Mouse (Mus musculus): ENCODE data around the gene Spaca4. TPM values are rescaled to one million over a fixed set of nuclear protein-coding genes. Genes with fewer than 3 reads are reported as not detected.

Gene Spaca4
- polyA plus RNA-seq, 1 experiment: not detected

DNA sequence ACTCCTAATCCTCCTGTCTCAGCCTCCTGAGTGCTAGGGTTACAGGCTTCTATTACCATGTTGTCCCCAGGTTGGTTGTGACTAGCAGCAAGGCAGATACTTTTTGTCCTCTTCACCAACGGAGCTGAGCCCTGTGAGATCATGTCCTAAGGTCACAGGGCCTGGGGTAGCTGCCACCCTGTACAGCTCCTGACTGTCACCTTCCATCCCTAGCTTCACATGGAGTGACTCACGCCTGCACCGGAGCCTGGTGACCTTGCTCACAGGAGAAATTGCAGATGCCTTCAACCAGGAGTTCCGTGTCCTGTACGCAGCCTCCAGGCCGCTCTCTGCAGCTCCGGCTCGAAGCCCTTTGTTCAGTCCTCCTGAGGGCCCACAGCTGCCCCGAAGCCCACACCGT is 806 bp upstream of the Spaca4 start:
- TF ChIP-seq POLR2A (IDR thresholded peaks at IDR 0.05; ENCODE audit: borderline replicate concordance, extremely low read depth, insufficient read depth, insufficient read length, poor library complexity, severe bottlenecking) (no peak), CTCF (IDR thresholded peaks at IDR 0.05; ENCODE audit: borderline replicate concordance, extremely low read depth, insufficient read depth, insufficient read length) (no peak)
- DNase-seq (ENCODE audit: low read depth): no peak

- no peak for DNase-seq (ENCODE audit: low read depth)
Measured at GRCm38 (mm10) chr7:45725151-45725550, 462 bp downstream of the Spaca4 start.

DNA sequence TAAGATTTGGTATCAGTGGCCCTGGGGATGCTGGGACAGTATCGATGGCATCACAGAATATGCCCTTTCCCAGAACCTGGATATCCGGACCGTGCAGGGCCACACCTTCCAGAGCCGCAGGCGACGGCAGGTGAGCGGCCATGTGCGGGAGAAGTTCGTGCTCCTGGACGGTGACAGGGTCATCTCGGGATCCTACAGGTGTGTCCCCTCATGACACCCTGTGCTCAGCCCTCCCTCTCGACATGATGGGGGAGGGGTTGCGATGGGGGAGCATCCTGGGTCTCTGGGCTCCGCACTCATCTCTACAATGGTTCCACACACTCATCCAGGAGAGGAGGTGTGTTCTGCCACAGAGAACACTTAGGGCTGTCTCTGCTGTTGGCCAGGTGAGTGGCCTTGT is 1.8 kb downstream of the Spaca4 start:
- no peak for DNase-seq (ENCODE audit: low read depth)

More at GRCm38 (mm10) chr7:45725151-45725550, 462 bp downstream of the Spaca4 start:
- no peak for TF ChIP-seq POLR2A (IDR thresholded peaks at IDR 0.05; ENCODE audit: borderline replicate concordance, extremely low read depth, insufficient read depth, insufficient read length, poor library complexity, severe bottlenecking)
- TF ChIP-seq CTCF (IDR thresholded peaks at IDR 0.05; ENCODE audit: borderline replicate concordance, extremely low read depth, insufficient read depth, insufficient read length): no peak

DNA sequence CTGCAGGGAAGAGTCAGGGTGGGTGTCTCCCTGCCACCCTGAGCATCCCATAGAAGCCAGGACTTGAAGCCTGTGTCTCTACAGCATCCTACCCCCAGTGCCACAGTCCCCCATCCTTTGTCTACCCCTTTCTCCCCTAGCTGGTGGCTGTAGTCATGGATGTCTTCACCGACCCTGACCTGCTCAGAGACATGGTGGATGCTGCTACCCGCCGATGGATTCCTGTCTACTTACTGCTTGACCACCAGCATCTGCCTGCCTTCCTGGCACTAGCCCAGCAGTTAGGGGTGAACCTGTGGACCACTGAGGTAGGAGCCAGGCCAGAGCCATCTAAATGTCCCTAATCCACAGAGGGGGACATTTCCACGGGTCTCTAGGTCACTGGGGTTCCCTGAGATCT is 2.3 kb downstream of the Spaca4 start:
- TF ChIP-seq CTCF (IDR thresholded peaks at IDR 0.05; ENCODE audit: borderline replicate concordance, extremely low read depth, insufficient read depth, insufficient read length): no peak
- TF ChIP-seq POLR2A (IDR thresholded peaks at IDR 0.05; ENCODE audit: borderline replicate concordance, extremely low read depth, insufficient read depth, insufficient read length, poor library complexity, severe bottlenecking): no peak
- DNase-seq (ENCODE audit: low read depth): no peak

More for the DNA sequence above, 1.8 kb downstream of the Spaca4 start:
- TF ChIP-seq POLR2A (IDR thresholded peaks at IDR 0.05; ENCODE audit: borderline replicate concordance, extremely low read depth, insufficient read depth, insufficient read length, poor library complexity, severe bottlenecking) (no peak), CTCF (IDR thresholded peaks at IDR 0.05; ENCODE audit: borderline replicate concordance, extremely low read depth, insufficient read depth, insufficient read length) (no peak)

GRCm38 (mm10) chr7:45722348-45722713 is 3.3 kb downstream of the Spaca4 start:
- no peak for DNase-seq (ENCODE audit: low read depth)
- no peak for TF ChIP-seq POLR2A (IDR thresholded peaks at IDR 0.05; ENCODE audit: borderline replicate concordance, extremely low read depth, insufficient read depth, insufficient read length, poor library complexity, severe bottlenecking)
- no peak for TF ChIP-seq CTCF (IDR thresholded peaks at IDR 0.05; ENCODE audit: borderline replicate concordance, extremely low read depth, insufficient read depth, insufficient read length)

- DNase-seq (ENCODE audit: low read depth): no peak
- TF ChIP-seq CTCF (IDR thresholded peaks at IDR 0.05; ENCODE audit: borderline replicate concordance, extremely low read depth, insufficient read depth, insufficient read length) (no peak), POLR2A (IDR thresholded peaks at IDR 0.05; ENCODE audit: borderline replicate concordance, extremely low read depth, insufficient read depth, insufficient read length, poor library complexity, severe bottlenecking) (no peak)
Measured at GRCm38 (mm10) chr7:45721642-45722347, 3.8 kb downstream of the Spaca4 start.

GRCm38 (mm10) chr7:45721234-45721571 is 4.4 kb downstream of the Spaca4 start:
- no peak for DNase-seq (ENCODE audit: low read depth)
- TF ChIP-seq CTCF (IDR thresholded peaks at IDR 0.05; ENCODE audit: borderline replicate concordance, extremely low read depth, insufficient read depth, insufficient read length): no peak
- TF ChIP-seq POLR2A (IDR thresholded peaks at IDR 0.05; ENCODE audit: borderline replicate concordance, extremely low read depth, insufficient read depth, insufficient read length, poor library complexity, severe bottlenecking): no peak

DNA sequence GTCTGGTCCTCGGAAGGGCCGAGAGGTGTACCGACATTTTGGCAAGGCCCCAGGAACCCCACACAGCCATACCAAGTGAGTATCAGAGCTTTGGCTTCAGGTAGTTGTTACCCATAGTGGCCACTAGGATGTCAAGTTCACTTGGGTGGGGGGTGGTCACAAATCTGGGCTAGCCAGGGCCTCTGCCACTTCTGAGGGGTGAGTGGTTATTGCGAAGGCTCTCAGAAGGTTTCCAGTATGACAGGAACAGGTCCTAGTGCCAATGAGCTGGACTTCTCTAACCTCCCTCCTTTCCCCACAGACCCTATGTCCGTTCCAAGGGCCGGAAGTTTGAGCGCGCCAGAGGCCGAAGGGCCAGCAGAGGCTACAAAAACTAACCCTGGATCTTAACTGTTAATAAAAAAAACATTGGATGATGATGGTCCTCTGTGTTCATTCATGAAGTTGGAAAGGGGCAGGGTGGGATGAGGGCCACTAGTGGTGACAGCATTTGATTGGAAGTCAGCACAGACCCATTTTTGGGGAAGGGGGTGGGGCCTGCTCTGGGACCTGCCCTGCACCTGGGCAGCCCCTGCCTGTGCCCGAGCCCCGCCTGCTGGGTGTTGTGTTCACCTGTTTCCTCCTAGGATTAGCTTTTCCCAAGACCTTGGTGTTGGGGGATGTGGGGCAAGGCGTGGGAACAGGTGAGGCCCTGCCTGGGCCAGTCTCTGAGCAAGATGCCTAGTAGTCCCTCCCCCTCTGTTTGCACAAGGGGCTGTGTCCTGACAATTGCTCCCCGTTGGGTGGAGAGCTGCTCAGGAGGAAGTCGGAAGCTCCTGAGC is 5.0 kb downstream of the Spaca4 start, which contains the start of gene Fam83e:
Gene Fam83e (plus strand): TSS at position 800 of the 821 bp plus-strand sequence.
- DNase-seq (ENCODE audit: low read depth): no peak

GRCm38 (mm10) chr7:45719738-45720412 is 5.7 kb downstream of the Spaca4 start:
- DNase-seq (ENCODE audit: low read depth): no peak
- TF ChIP-seq POLR2A (IDR thresholded peaks at IDR 0.05; ENCODE audit: borderline replicate concordance, extremely low read depth, insufficient read depth, insufficient read length, poor library complexity, severe bottlenecking) (no peak), CTCF (IDR thresholded peaks at IDR 0.05; ENCODE audit: borderline replicate concordance, extremely low read depth, insufficient read depth, insufficient read length) (no peak)

More for the DNA sequence above, 5.0 kb downstream of the Spaca4 start, which contains the start of gene Fam83e:
- TF ChIP-seq CTCF (IDR thresholded peaks at IDR 0.05; ENCODE audit: borderline replicate concordance, extremely low read depth, insufficient read depth, insufficient read length) (peak; percentile 23; the same call in 1 of the 2 replicates), POLR2A (IDR thresholded peaks at IDR 0.05; ENCODE audit: borderline replicate concordance, extremely low read depth, insufficient read depth, insufficient read length, poor library complexity, severe bottlenecking) (no peak)

DNA sequence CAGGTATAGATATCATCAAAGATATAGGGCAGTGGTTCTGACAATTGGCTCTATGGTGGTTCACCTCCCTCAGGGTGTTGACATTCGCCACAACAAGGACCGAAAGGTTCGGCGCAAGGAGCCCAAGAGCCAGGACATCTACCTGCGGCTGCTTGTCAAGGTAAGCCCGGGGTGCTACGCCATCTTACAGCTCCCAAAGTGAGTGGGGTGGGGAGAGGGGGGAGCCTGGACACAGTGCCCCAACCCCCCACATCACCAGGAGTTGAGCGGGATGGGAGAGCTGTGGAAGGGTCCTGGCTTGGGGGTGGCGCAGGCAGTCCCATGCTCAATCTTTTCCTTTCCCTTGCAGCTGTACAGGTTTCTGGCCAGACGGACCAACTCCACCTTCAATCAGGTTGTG is 6.4 kb downstream of the Spaca4 start:
- TF ChIP-seq CTCF (IDR thresholded peaks at IDR 0.05; ENCODE audit: borderline replicate concordance, extremely low read depth, insufficient read depth, insufficient read length) (no peak), POLR2A (IDR thresholded peaks at IDR 0.05; ENCODE audit: borderline replicate concordance, extremely low read depth, insufficient read depth, insufficient read length, poor library complexity, severe bottlenecking) (no peak)
- DNase-seq (ENCODE audit: low read depth): no peak

- no peak for DNase-seq (ENCODE audit: low read depth)
- TF ChIP-seq POLR2A (IDR thresholded peaks at IDR 0.05; ENCODE audit: borderline replicate concordance, extremely low read depth, insufficient read depth, insufficient read length, poor library complexity, severe bottlenecking) (no peak), CTCF (IDR thresholded peaks at IDR 0.05; ENCODE audit: borderline replicate concordance, extremely low read depth, insufficient read depth, insufficient read length) (no peak)
Measured at GRCm38 (mm10) chr7:45718331-45718730, 7.3 kb downstream of the Spaca4 start.
